Mouse (Mus musculus) embryonic stem cell, embryonic (primary cell): ENCODE measurements at regions not wholly inside any gene's neighbourhood (a gene's known extent, or its start where the extent isn't known, plus 50 kb on each side); places are given as distances from the start of the nearest gene placed in this dataset.

Experiments used
- CTCF ChIA-PET, 4 experiments: fragments of 300-600 bp in 2 of 4; fragments of 350-600 bp in 2 of 4; sonication (Branson Sonifier 250); formaldehyde crosslinking; loops; one replicate each; lab custom pipeline; 2022; ENCODE audit warnings: inconsistent platforms in 2 of 4; lab: Charles Lee
- POLR2A ChIA-PET, 4 experiments: fragments of 300-600 bp in 2 of 4; fragments of 350-600 bp in 2 of 4; sonication (Branson Sonifier 250); formaldehyde crosslinking; loops; one replicate each; lab custom pipeline; 2022; ENCODE audit warnings: antibody characterized with exemption in 4 of 4, inconsistent platforms in 1 of 4; lab: Charles Lee

DNA sequence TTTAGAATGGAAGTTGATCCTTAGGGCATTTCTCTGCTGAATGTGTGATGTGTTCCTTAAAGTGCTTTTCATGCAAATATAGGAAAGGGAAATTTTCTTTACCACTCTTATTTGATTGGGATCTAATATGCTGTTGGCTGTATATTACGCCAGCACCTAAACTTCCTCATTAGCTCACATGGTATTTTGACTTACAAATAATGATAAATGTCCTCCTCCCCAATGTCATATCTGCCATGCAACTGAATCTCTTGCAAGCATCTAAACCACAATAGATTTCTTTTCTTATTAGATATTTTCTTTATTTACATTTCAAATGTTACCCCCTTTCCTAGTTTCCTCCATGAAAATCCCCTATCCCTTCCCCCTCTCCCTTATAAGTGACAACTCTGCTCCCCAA is 796.8 kb upstream of the Lcorl start:
- CTCF ChIA-PET, result no interaction called here
- POLR2A ChIA-PET, result no interaction called here

DNA sequence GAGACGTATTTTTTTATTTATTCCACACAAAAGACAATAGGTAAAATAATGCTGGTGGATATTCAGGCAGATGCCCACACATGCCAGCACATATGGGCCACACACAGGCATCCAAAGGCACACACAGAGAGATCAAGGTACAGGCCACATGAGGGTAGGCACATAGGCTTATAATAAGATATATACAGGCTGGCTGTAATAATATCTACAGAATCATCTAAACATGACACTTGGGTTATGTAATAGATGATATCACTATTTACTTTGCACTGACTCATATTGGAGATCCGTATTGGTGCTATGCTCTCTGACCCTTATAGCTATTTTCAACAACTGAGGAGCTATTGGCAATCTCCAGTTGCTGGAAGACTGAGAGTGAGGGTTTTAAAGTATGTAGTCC is 785.6 kb upstream of the Lcorl start:
- ChIA-PET CTCF (no interaction called here), POLR2A (interaction anchor here in 1 of 4 experiments (0.6 kb wide), 1 partner anchor 1729 kb away, joined by 5 read pairs; no protein-coding TSS in a partner anchor)

DNA sequence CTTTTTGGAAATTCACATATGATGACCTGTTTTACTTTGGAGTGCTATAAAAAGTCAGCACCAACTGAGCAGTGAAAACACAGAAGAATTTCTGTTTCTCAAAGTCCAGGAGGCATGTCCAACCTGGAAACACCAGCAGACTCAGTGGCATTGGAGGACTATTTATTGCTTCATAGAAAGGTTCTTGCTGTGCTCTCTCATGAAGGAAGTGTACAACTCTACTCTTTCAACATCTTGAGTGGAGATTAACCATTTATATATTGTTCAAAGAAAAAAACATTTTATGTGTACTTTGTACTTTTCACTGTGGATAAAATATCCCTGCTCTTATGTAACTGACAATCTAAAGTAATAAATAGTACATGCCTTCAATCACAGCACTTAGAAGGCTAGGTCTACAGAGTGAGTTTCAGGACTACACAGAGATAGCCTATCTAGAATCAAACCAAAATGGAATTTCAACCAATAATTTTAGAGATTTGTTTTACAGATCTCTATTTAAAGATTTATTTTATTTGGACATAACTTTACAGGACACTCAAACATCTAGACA is 777.8 kb upstream of the Lcorl start:
- ChIA-PET POLR2A (no interaction called here), CTCF (no interaction called here)
